Mouse (Mus musculus) testis, postnatal 10 days (tissue): ENCODE measurements at regions not wholly inside any gene's neighbourhood (a gene's known extent, or its start where the extent isn't known, plus 50 kb on each side); places are given as distances from the start of the nearest gene placed in this dataset.
A peak's percentile ranks its signal among the peaks of the same experiment; 100 is the strongest.

Experiments used
- DNase-seq: peaks from one replicate; pipeline ENCODE4 v3.0.0; 2021; ENCODE audit warnings: low spot score

DNA sequence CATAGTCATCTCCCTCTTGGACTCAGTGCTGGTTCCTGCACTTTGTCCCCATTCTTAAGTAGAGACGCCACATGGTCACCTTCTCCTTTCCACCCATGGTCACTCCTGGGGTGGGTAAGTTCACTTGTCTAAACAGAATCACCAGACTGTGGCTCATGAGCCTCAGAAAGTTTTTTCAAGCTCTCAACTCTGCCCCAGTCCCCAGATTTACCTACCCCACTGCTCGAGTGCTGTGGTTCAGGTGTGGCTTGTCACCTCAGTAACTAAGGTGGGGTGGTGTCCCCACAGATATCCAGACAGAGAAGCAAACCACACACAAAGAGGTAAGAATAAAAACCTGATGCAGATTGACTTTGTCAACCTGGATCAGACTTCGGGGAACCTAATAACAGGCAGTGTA, 87.6 kb downstream of the Rpl10-ps3 start:
- no peak for DNase-seq

DNA sequence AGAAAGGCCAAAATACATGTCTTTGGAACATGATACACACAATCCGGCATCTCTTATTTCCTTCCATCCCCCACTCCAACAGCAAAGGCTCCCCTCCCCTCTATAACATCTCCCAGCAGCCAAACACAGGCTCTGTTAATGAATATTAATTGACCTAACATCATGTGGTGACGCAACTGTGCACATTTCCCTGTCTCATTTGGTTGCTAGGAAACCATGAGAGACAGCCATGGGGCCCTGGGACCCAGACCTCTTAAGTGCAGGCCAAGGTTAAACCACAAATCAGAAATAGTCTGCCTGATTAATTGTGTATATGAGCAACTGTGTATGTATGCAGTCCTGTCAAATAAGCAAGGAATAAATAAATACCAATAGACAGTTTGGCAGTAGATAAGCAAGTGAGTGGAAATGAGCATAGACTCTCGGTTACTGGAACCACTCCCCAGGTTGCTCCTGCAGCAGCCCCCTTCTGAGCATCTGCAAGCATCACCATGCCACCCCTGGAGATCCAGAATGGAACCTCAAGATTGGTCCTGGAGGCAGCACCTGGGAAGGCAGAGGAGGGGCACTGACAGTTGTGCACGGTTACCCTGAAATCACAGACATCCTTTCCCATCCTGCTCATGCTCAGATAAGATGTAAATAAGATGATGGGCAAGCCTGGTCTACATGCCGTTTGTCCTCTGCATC, 99.6 kb downstream of the Rpl10-ps3 start:
- DNase-seq, result no peak

GRCm38 (mm10) chr9:50240923-50241322, 103.8 kb downstream of the Rpl10-ps3 start:
- DNase-seq, result no peak

DNA sequence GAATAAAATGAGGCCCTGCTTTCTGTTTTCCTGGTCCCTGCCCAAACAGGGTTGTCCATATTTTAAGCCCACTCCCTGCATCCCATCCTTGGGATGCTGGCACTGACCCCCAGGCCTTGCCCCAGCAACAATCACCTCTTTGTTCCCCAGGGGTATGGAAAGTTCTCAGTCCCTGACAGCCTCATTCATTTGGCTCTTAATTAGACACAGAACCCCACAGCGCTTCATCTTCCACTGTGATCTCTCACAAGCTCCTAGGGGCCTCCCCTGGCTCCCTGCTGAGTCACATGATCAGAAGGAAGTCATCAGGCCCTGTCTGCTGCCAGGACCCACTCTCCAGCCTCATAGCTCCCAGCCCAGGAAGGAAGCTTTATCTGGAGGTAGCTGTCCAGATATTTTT, 108.9 kb downstream of the Rpl10-ps3 start:
- DNase-seq, result no peak

DNA sequence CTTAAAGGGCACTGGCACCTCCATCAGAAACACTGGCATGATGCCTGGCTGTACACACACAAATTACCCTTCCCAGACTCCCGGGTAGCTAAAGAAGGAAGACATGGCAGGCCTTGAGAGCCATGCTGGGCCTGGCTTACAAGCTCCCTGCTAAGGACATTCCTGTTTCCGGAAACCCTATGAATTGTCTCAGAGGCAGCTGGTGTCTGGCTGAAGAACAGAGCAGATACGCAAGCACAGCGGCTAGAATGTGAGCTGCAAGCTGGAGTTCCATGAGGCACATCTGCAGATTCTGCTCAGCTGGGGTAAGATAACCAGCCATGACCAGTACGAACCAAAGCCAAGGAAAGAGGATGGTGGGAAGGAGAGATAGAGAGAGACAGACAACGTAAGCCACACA, 110.1 kb downstream of the Rpl10-ps3 start:
- DNase-seq, result no peak

GRCm38 (mm10) chr9:50232958-50233510, 111.7 kb downstream of the Rpl10-ps3 start:
- DNase-seq, result no peak

DNA sequence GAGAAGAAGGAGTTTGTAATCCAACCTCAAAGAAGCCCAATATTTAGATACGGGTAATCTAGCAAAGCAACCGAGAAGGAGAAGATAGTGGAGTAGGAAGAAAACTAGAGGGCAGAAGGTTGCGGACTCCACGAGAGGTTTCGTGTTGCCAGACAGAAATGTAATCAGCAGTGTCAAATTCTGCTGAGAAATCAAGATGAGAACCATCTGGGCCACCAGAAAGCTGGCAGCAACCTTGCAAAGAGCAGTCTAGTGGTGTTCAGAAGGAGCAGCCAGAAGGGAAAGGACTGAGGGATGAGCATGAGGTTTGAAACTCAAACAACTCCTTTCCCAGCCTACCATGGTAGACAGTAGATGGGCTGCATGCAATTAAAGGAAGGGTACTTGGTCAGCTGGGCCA, 134.3 kb downstream of the Rpl10-ps3 start:
- DNase-seq, result no peak

DNA sequence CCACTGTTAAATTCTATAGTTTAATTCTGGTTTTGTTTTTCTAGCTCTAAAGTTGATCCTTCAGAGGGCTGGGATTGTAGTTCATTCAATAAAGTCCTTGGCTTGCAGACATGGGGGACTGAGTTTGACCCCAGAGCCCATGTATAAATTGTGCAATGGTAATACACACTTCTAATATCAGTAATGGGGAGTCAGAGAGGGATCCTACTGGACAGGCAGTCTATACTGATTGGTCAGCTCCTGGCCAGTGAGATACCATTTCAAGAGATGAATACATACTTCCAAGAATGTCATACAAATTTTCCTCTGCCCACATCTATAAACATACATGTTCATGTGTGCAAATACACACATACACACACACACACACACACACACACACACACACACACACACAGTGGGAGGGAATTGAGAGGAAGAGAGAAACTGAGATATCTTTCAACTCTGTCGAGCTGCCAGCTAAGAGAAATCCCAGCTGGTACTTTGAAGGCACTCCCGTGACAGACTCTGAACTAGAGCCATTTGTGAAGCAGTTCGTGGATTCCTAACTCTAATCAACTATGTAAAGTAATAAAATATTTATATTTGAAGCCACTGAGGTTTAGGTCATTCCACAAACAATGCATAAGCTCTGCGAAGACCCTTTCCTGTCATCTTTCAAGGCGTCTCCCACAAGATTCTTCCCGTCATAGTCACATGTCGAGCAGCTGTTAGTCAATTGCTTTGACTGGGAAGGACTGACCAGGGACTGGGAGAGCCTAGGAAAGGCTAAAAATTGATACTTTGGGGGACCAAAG, 145.1 kb downstream of the Rpl10-ps3 start:
- no peak for DNase-seq

GRCm38 (mm10) chr9:50192400-50193110, 152.2 kb downstream of the Rpl10-ps3 start:
- DNase-seq, result no peak

- DNase-seq, result no peak
Observed at GRCm38 (mm10) chr9:50191136-50191535, 153.6 kb downstream of the Rpl10-ps3 start.

DNA sequence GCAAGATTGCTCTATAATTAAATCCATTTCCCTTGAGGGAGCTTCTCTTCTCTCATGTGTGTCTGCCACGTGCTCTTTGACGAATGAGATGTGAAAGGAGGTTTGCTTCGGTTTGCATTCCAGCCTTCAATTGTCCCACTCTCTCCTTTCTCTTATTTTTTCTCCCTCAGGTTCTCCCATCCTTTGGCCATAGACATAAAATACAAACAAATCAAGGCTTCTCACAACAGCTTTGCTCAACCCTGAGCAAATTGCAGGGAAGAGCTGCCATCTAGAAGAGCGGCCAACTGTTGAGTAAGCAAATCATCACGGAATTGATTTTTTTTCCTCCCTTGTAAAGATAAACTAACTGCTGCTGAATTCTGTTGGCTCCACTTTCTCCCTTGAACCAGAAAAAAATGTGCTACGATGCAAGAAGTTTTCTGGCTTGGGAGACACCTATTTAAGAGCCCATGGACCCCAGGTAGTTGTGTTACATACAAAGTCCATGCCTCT, 156.1 kb downstream of the Rpl10-ps3 start:
- no peak for DNase-seq

DNA sequence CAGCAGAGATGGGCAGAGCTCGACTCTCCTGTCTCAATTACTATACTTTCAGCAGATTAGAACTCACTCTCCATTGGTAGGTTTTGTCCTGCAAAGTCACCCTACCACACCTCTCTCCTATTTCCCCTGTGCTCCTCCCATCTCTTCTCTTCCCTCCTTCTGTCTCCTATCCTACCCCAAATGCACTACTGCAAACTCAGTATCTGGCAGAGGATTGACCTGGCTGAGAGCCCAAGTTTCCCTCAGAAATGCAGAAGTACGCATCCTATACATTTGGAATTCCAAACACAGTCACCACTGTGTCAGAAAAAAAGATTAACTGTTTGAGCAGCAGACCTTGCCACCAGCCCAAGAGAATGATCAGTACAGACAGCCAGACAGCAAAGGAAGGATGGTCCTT, 163.4 kb downstream of the Rpl10-ps3 start:
- DNase-seq, result no peak

DNA sequence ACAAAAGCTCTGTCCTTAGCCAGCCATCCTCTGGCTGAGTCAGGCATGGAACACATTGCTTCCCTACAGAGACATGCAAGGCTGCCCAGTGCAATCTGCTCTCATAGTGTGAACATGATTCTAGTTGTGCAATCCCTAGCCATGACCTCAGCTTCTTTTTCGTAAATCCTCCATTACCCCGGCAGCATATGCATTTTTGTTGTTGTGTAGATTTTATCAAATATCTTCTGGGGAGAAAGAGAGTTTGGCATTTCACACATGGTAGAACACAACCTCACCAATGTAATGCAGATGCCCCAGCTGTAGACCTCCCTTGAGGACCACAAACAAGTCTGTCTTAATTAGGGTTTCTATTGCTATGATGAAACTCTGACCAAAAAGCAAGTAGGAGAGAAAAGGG, 168.6 kb downstream of the Rpl10-ps3 start:
- no peak for DNase-seq

DNA sequence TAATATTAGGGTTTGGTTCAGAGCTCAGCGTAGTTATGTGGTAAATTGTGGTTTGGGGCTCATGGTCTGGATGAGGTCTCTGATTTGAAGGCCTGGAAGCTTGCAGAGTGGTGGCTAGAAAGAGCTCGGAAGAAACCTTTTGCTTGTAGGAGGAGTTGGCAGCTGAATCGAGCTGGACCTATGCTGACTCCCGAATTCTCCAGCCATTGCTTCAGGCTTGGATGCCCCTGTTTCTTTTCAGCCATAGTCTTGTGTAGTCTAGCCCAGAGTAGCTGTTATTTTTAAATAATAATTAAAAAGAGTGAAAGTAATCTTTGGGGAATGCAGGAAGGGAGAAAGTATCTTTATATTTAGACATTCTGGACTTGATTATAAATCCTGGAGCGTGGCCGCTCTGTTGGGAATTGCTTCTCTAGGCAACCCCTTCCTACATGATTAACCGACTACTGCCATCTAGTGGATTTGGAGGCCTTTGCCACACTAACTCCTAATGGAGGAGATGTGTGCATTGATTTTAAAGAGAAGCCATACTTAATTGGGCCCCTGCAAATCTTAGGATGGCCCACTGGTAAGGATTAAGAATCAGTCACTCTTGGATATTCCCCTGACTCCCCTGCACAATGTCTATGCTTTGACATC, 172.8 kb downstream of the Rpl10-ps3 start:
- DNase-seq, result peak; percentile 66

DNA sequence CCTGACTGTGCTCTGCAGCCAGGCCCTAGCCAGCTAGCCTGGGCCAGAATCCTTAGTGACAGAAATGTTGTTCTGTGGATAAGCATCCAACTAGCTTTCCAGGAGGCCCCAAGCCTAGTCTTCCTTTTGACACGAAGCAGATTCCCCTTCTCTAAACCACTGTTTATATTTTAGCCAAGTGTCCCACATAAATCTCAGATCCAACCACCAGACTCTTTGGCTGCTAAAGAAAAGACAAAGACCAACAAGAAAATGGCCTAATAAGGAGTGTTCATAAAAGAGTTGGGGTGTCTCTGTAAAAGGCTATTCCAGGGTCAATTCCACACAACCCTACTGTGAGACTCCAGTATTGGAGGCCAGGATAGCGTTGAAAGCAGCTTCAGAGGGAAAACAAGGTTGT, 173.6 kb downstream of the Rpl10-ps3 start:
- DNase-seq, result no peak

DNA sequence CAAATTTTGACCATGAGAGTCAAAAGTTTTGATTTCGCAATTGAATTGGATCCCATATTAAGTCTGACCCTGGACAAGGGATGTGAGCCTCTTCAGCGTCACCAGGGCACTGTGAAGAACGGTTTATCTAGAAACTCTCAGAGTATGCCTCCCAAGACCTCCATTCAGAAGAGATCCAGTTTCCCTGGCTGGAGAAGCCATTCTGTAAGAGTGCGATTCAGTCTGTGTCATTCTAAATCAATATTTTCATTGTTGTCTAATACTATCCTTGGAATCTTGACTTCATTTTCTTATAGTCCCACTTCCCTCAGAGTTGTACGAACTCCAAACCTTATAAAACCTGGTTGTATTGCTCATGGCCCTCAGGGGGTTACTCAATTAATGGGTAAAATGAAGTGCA, 174.1 kb downstream of the Rpl10-ps3 start:
- DNase-seq, result no peak

DNA sequence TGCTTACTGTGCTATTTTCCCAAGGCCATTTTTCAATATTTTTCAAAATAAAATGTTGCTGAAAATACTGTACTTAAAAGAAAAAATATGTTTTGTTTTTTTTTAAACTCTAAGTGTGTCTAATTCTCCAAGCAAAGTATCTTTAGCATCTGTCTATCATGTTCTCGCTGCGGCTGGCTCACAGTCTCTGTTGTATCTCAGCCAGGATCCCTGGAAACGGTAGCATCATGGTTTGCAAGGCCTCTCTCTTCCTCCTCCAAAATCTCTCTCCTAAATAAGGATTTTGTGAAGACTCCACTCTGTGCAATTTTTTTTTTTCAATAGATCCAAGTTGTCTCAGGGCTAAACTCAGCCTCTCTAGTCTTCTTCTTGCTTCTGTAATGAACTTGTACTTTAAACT, 190.2 kb downstream of the Rpl10-ps3 start:
- DNase-seq, result no peak

- no peak for DNase-seq
Observed at GRCm38 (mm10) chr9:50150091-50150490, 194.7 kb downstream of the Rpl10-ps3 start.

DNA sequence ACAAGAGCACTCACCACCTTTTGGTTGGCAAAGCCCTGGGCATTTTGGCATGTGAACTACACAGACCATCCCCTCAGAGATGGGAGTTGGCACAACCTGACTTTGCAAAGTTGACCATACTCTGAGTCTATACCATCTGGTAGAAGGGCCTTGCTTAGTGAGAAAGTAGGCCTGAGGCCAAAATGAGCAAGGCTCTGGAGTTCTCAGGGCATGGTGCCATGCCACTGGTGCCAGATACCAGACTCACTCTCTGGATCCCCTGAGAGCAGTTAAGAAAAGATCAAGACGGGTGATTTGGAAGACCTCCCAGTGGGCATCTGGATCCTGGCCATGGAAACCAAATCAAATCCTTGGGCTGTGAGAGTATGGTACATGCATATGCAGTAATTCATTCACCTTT, 202.0 kb downstream of the Rpl10-ps3 start:
- DNase-seq, result no peak

DNA sequence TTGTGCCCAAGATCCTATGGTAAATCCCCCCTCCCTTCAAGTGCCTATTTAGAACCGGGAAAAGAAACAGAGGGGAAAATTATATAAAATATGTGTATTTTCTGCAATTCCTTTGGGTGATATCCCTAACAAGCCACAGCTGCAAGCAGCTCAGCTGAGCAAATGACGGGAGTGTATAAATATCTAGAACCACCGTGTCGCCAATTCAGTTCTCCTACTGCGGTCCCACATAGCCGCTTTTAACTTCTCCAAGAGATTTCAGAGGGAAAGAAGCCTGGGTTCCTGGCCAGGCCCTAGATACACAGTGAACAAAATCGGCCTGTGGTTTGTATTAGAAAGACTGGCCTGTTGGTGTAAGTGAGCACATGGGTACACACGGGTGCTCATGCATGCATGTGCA, 202.7 kb downstream of the Rpl10-ps3 start:
- DNase-seq, result no peak

GRCm38 (mm10) chr9:50141176-50141575, 203.6 kb downstream of the Rpl10-ps3 start:
- no peak for DNase-seq

DNA sequence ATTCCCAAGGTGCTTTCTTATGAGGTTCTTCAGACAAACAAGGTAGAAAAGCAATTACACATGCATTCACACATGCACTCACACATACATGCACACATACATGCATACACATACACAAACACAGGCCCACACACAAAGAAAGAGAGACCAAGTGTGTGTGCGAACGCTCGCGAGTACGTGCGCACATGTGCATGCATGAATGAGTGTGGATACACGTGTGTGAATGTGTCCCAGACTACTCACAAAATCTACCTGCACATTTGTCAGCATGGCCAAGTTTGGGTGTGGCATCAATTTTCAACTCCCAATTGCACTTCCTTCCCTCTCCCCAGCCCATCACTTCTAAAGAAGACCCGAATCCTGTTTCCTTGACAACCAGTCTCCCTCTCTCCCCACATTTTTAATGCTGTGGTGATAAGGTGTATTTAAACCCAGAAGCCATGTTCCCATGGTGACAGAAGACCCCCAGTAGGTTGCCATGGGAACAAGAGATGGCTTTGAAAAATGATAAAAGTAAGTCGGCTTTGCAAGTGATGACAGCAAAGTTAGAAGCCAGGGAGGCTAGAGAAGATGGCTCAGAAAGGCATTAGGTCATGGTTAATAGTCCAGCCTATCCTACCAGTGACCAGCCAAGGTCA, 206.3 kb downstream of the Rpl10-ps3 start:
- DNase-seq, result no peak
